Comparison of ENCODE assay signal across 10 mouse cellular contexts in the genomic region with DNA sequence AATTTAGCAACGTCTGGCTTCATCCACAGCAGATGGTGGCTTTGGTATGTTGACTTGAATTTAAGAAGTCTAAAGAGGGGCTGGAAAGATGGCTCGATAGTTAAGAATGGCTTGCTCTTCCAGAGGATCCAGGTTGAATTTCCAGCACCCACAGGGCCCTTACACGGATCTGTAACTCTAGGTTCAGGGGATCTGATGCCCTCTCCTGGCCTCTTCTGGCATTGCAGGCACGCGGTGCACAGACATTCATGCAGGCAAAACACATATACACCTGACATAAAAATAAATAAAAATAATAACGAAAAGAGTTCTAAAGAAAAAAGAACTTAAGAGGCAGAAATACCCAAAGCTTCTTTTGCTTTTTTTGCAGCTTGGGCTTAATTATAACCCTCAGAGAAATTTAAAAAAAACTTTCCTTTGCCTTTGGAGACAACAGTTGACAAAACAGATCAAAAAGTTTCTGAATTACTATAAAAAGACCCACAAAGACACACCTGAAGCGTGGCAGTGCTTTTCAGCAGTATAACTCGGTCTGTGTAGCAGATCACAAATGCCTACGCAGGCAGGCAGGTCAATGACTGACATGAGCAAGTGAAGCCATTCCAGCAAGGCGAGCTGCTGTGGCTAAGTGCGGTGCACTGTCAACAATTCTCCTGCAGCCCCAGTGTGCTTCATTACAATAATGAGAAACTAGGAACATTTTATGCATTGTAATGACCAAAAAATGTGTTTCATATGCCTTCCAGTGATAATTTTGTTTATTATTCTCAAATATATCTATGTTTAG.
DNase-seq lines count a peak whose midpoint lies in the region; ATAC-seq and TF ChIP-seq lines count a peak whose summit lies in the region.
"Had no signal": no experiment of that assay in that cellular context is flagged by ENCODE, and none has a peak within 500 bp of the region (broad histone marks: within the 10 kb centered on the region; RNA-seq: fewer than 3 reads in every experiment).

No protein-coding gene starts in this region.

- 81% methylated on average over 11 of the region's 11 CpGs for WGBS in heart, postnatal 0 days
- 87% methylated on average over 11 of the region's 11 CpGs for WGBS in bone marrow, adult 2 months

- H3K4me2 ChIP-seq in heart, postnatal 0 days (ENCODE audit: low read depth, low read length), result no peak overlapping the region

- TF ChIP-seq POLR2A in bone marrow, adult 2 months (IDR thresholded peaks at IDR 0.05; ENCODE audit: borderline replicate concordance, control insufficient read depth, low read depth, low read length), result no peak

- no peak for DNase-seq in heart, postnatal 0 days (ENCODE audit: low spot score)
- DNase-seq in heart, postnatal 36 days, result no peak
- DNase-seq in spleen, postnatal 10 days (ENCODE audit: low spot score in 2 of 2), result peak; percentile 20 to 50
- DNase-seq in spleen, postnatal 36 days (ENCODE audit: low spot score in 2 of 2), result no peak
- DNase-seq in naive thymus-derived CD4-positive, alpha-beta T cell, adult 2 months (ENCODE audit: low read depth), result peak; percentile 41
- no peak for DNase-seq in layer of hippocampus, adult 9-10 months (ENCODE audit: low spot score)
- DNase-seq: adrenal gland, postnatal 36 days; cerebellum, postnatal 14 days had no signal

- TF ChIP-seq EP300 in heart, postnatal 0 days (IDR thresholded peaks at IDR 0.05; ENCODE audit: low read depth), result no peak

- no peaks in the 10 kb centered on the region for H3K9me3 ChIP-seq in heart, postnatal 0 days (replicated peaks; ENCODE audit: control insufficient read depth, low read length)

- no peak overlapping the region for H3K27ac ChIP-seq in heart, postnatal 0 days (ENCODE audit: low read depth)
- H3K27ac ChIP-seq in bone marrow, adult 2 months (ENCODE audit: control insufficient read depth, insufficient read depth, low read depth, low read length, poor library complexity), result no peak overlapping the region

- H3K9ac ChIP-seq in heart, postnatal 0 days (replicated peaks; ENCODE audit: low read depth, low read length), result no peak overlapping the region

- TF ChIP-seq CTCF in heart, postnatal 0 days (IDR thresholded peaks at IDR 0.05; ENCODE audit: low read depth), result peak; percentile 34
- peak; percentile 37 for TF ChIP-seq CTCF in bone marrow, adult 2 months (IDR thresholded peaks at IDR 0.05; ENCODE audit: control insufficient read depth, insufficient read depth, low read length)

- H3K4me1 ChIP-seq in heart, postnatal 0 days (ENCODE audit: control insufficient read depth, insufficient read depth), result peaks cover 10% of the 10 kb centered on the region
- peaks cover 3% of the 10 kb centered on the region; the same call in 1 of the 2 replicates for H3K4me1 ChIP-seq in bone marrow, adult 2 months (ENCODE audit: control insufficient read depth, insufficient read depth, low read length)

- H3K36me3 ChIP-seq in heart, postnatal 0 days (replicated peaks; ENCODE audit: control insufficient read depth, insufficient read depth, low read length), result no peaks in the 10 kb centered on the region

- no peak for ATAC-seq in heart, postnatal 0 days (ENCODE audit: insufficient read depth, low read depth)
- no peak for ATAC-seq in megakaryocyte progenitor cell, adult 5-6 weeks (replicated peaks; ENCODE audit: poor library complexity)

- H3K27me3 ChIP-seq in heart, postnatal 0 days (ENCODE audit: control insufficient read depth, insufficient read depth, low read length), result no peaks in the 10 kb centered on the region

- no peak overlapping the region for H3K4me3 ChIP-seq in heart, postnatal 0 days (ENCODE audit: low read depth, low read length)
- H3K4me3 ChIP-seq in bone marrow, adult 2 months (replicated peaks; ENCODE audit: control insufficient read depth, low read depth, low read length), result no peak overlapping the region

- intact Hi-C loops in heart, postnatal 36 days (cut with DNase I), result loop anchor here (10.0 kb wide), 1 partner anchor 124 kb away; no protein-coding TSS in a partner anchor

Comparison
In these comparisons a context has a peak if more than half of its experiments do, and no peak if none do; other contexts are left out.
1. DNase-seq: peak in spleen, postnatal 10 days (2 of 2) and naive thymus-derived CD4-positive, alpha-beta T cell, adult 2 months (single experiment); none in heart, postnatal 0 days (single experiment), heart, postnatal 36 days (0 of 2), spleen, postnatal 36 days (0 of 2) and layer of hippocampus, adult 9-10 months (single experiment).